Mouse (Mus musculus) right cerebral cortex, postnatal 10 days (tissue): ENCODE measurements around the gene Hist2h2aa1.
A peak's percentile ranks its signal among the peaks of the same experiment; 100 is the strongest.
"Not testable (repeated sequence)": the region's sequence is repeated elsewhere in the genome, so short reads cannot be mapped to it uniquely, and the experiment has no call there.

Experiments
- DNase-seq, 2 experiments: peaks; one replicate each; pipeline ENCODE4 v3.0.0; 2021; ENCODE audit warnings: low spot score in 2 of 2

The Hist2h2aa1 gene

GRCm38 (mm10) chr3:96251787-96252186, 6.5 kb downstream of the Hist2h2aa1 start:
- no peak for DNase-seq

- peak in 1 of 2 experiments; percentile 52 for DNase-seq
Measured at GRCm38 (mm10) chr3:96254683-96255355, 9.5 kb downstream of the Hist2h2aa1 start.

GRCm38 (mm10) chr3:96255926-96256593, 10.8 kb downstream of the Hist2h2aa1 start:
- no peak for DNase-seq

GRCm38 (mm10) chr3:96257190-96257589, 11.9 kb downstream of the Hist2h2aa1 start:
- no peak for DNase-seq

GRCm38 (mm10) chr3:96260220-96260619, 14.9 kb downstream of the Hist2h2aa1 start:
- no peak for DNase-seq

GRCm38 (mm10) chr3:96261623-96262022, 16.3 kb downstream of the Hist2h2aa1 start:
- no peak for DNase-seq

- peak; percentile 87 to 93 for DNase-seq
Measured at GRCm38 (mm10) chr3:96262216-96262875, 17.0 kb downstream of the Hist2h2aa1 start.

GRCm38 (mm10) chr3:96262979-96263550, 17.8 kb downstream of the Hist2h2aa1 start, which contains the start of gene Hist2h4:
Gene Hist2h4 (minus strand): TSS chr3:96263311.
- DNase-seq, result peak; percentile 97 to 98

GRCm38 (mm10) chr3:96263558-96264403, 18.5 kb downstream of the Hist2h2aa1 start:
- peak; percentile 47 to 64 for DNase-seq

GRCm38 (mm10) chr3:96264404-96264949, 19.2 kb downstream of the Hist2h2aa1 start:
- DNase-seq, result no peak

- no peak for DNase-seq
Measured at GRCm38 (mm10) chr3:96266132-96266710, 20.9 kb downstream of the Hist2h2aa1 start.

GRCm38 (mm10) chr3:96267541-96267940, 22.2 kb downstream of the Hist2h2aa1 start:
- no peak for DNase-seq

- peak; percentile 85 to 91 for DNase-seq
Measured at GRCm38 (mm10) chr3:96268051-96268775, 22.9 kb downstream of the Hist2h2aa1 start, which contains the start of gene Hist2h3b. Gene Hist2h3b (plus strand): TSS chr3:96268654.

- DNase-seq, result not testable (repeated sequence)
Measured at GRCm38 (mm10) chr3:96268776-96269378, 23.6 kb downstream of the Hist2h2aa1 start.

- peak; percentile 94 to 98 for DNase-seq
Measured at GRCm38 (mm10) chr3:96269511-96270474, 24.5 kb downstream of the Hist2h2aa1 start, which contains the start of gene Hist2h2bb. Gene Hist2h2bb (plus strand): TSS chr3:96269752.

GRCm38 (mm10) chr3:96273591-96274465, 28.5 kb downstream of the Hist2h2aa1 start:
- no peak for DNase-seq

- DNase-seq, result peak in 1 of 2 experiments; percentile 59
Measured at GRCm38 (mm10) chr3:96277428-96277799, 32.1 kb downstream of the Hist2h2aa1 start.
